In genomic region chr6:136422084-136422853, GRCm38 (mm10) we compare ENCODE assay signal across 9 mouse cellular contexts. TPM values are rescaled to one million over a fixed set of nuclear protein-coding genes. Genes with fewer than 3 reads are reported as not detected.
DNase-seq lines count a peak whose midpoint lies in the region; ATAC-seq lines count a peak whose summit lies in the region.
"Had no signal": no experiment of that assay in that cellular context is flagged by ENCODE, and none has a peak within 500 bp of the region (broad histone marks: within the 10 kb centered on the region; RNA-seq: fewer than 3 reads in every experiment).

No protein-coding gene starts in this region.

- no peak overlapping the region for H3K9ac ChIP-seq in embryonic facial prominence, embryonic 13.5 days
- no peak overlapping the region for H3K9ac ChIP-seq in hindbrain, embryonic 14.5 days

- peak; percentile 21 for DNase-seq in ovary, postnatal 10 days (ENCODE audit: low spot score)
- DNase-seq in ovary, adult 18-20 months (ENCODE audit: low spot score): no peak
- DNase-seq in adrenal gland, postnatal 25 days: peak; percentile 63
- DNase-seq in hindbrain, embryonic 14.5 days (ENCODE audit: low spot score): peak; percentile 87
- peak; percentile 53 for DNase-seq in left cerebral cortex, postnatal 4 days
- peak; percentile 35 to 69 for DNase-seq in thymus, postnatal 10 days (ENCODE audit: low spot score in 2 of 2)

- intact Hi-C loops in left cerebral cortex, postnatal 4 days (cut with DNase I): loop anchor here (5.0 kb wide), 2 partner anchors 95 to 320 kb away; no protein-coding TSS in a partner anchor

- no peak overlapping the region for H3K4me3 ChIP-seq in embryonic facial prominence, embryonic 13.5 days
- H3K4me3 ChIP-seq in hindbrain, embryonic 14.5 days (replicated peaks; ENCODE audit: low read length): no peak overlapping the region

- no peaks in the 10 kb centered on the region for H3K27me3 ChIP-seq in embryonic facial prominence, embryonic 13.5 days
- no peaks in the 10 kb centered on the region for H3K27me3 ChIP-seq in hindbrain, embryonic 14.5 days (ENCODE audit: control insufficient read depth, insufficient read depth, low read length)

- WGBS in embryonic facial prominence, embryonic 13.5 days: 61% methylated on average over 16 of the region's 16 CpGs
- WGBS in hindbrain, embryonic 14.5 days: 59% methylated on average over 16 of the region's 16 CpGs

- H3K27ac ChIP-seq in embryonic facial prominence, embryonic 13.5 days: no peak overlapping the region
- H3K27ac ChIP-seq in hindbrain, embryonic 14.5 days: no peak overlapping the region

- H3K4me1 ChIP-seq in embryonic facial prominence, embryonic 13.5 days: peaks cover 4% of the 10 kb centered on the region; the same call in 1 of the 2 replicates
- H3K4me1 ChIP-seq in hindbrain, embryonic 14.5 days (replicated peaks; ENCODE audit: control insufficient read depth, insufficient read depth, low read length): no peaks in the 10 kb centered on the region

- ATAC-seq in embryonic facial prominence, embryonic 13.5 days (ENCODE audit: insufficient number of reproducible peaks, insufficient read depth, low FRiP score, low TSS enrichment, low read depth): 0 out of 2 replicates have a peak, but pooled peaks have one; percentile 37
- no peak for ATAC-seq in hindbrain, embryonic 14.5 days (ENCODE audit: low FRiP score)
- ATAC-seq in neutrophil, adult 5-6 weeks (ENCODE audit: extremely low read depth, insufficient number of reproducible peaks, low FRiP score, poor library complexity, severe bottlenecking): peak; percentile 75

- H3K4me2 ChIP-seq in embryonic facial prominence, embryonic 13.5 days: no peak overlapping the region
- H3K4me2 ChIP-seq in hindbrain, embryonic 14.5 days (replicated peaks): no peak overlapping the region

- H3K36me3 ChIP-seq in embryonic facial prominence, embryonic 13.5 days: no peaks in the 10 kb centered on the region
- no peaks in the 10 kb centered on the region for H3K36me3 ChIP-seq in hindbrain, embryonic 14.5 days (replicated peaks; ENCODE audit: control insufficient read depth, insufficient read depth)

- no peaks in the 10 kb centered on the region for H3K9me3 ChIP-seq in embryonic facial prominence, embryonic 13.5 days
- no peaks in the 10 kb centered on the region for H3K9me3 ChIP-seq in hindbrain, embryonic 14.5 days (ENCODE audit: control insufficient read depth, low read length)

RNA-seq across cellular contexts. Expression of gene E330021D16Rik, which starts 6.9 kb away (rescaled TPM):
- total RNA-seq in adrenal gland, postnatal 25 days (2021): not detected in 2 replicates
- polyA plus RNA-seq in embryonic facial prominence, embryonic 13.5 days (2015; fragmentation: Nextera tagmentation; extraction: Ambion mirVana): not detected in 2 replicates
- polyA plus RNA-seq in hindbrain, embryonic 14.5 days (2014; fragmentation: Nextera tagmentation; extraction: Ambion mirVana): not detected in 2 replicates
- total RNA-seq in left cerebral cortex, postnatal 4 days (2021): not detected
- total RNA-seq in neutrophil, adult 5-6 weeks (2017): not detected in 2 replicates
- polyA plus RNA-seq: stomach, embryonic 16.5 days had no signal
